Mouse (Mus musculus) CD4-positive helper T cell, adult 2 months (primary cell): ENCODE data around the gene Itgal.
"Not testable (repeated sequence)": the region's sequence is repeated elsewhere in the genome, so short reads cannot be mapped to it uniquely, and the experiment has no call there.

ENCODE experiments used
- DNase-seq: peaks from one replicate; pipeline ENCODE4 v3.0.0-alpha.2; 2012; ENCODE audit warnings: low read depth, missing footprints, low spot score

Itgal gene

DNA sequence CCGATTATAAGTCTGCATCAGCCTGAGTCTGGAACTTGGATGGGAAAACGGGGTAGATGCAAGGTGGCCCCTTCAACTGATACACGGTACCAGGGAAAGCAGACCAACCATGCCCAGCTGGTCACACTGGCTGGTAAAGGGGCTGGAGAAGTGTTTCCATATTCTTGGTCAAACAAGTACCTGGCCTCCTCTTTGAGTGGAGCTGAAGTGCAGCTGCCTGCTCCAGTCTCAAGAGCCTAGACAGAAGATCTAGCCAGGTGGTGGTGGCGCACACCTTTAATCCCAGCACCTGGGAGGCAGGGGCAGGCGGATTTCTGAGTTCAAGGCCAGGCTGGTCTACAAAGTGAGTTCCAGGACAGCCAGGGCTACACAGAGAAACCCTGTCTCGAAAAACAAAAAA lies 45.8 kb downstream of the Itgal start:
- DNase-seq, result not testable (repeated sequence)

DNA sequence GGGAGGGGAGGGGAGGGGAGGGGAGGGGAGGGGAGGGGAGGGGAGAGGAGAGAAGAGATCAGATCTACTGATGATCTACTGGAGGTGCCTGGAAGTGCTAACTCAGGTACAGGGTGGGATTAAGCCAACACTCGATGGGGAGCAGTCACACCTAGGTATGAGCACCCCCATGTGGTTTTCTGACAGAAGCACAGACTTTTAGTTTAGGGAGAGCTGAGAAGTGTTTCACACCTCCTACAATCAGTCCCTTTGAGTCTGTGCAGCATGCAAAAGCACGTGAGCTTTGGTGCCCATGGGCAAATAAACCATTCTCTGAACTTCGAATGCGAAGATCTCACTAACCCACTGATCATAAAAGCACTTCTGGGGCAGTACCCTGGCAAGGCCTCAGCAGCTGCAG lies 46.3 kb downstream of the Itgal start:
- DNase-seq, result peak; percentile 68

DNA sequence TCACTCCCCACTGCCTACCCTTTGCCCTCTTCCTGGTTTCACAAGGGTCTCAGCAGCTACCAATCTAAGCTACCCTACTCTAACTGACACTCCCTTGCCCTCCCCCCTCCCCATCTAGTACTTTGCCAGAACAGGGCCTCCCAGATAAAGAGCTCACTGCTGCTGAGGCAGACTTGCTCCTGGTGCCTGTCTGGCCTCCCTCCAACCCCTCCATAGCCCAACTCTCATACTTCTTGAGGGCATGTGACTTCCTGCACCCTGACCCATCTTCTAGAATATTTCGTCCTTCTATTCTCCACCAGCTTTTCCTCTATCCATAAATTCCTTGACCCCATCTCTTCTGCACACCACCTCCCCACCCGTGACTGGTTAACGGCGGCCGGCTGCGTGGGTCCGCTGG lies 46.8 kb downstream of the Itgal start:
- no peak for DNase-seq

DNA sequence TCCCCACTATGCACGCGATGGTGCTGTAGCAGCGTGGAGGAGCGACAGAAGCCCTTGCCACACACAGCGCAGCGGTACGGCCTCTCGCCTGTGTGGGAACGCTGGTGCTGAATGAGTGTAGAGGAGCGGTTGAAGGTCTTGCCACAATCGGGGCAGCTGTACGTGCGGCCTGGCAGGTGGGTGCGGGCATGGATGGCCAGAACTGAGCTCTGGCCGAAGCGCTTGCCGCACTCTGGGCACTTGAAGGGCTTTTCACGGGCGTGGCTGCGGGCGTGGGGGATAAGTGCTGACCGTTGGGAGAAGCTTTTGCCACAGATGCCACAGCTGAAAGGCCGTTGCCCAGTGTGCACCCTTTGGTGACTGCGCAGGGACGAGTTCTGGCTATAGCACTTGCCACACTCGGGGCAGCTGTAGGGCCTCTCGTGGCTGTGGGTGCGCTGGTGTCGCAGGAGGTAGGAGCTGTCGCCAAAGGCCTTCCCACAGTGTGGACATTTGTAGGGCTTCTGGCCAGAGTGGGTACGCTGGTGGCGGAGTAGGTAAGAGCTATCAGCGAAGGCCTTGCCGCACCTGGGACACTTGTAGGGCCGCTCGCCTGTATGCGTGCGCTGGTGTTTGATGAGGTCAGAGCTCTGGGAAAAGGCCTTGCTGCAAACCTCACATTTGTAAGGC lies 47.4 kb downstream of the Itgal start:
- DNase-seq, result no peak

DNA sequence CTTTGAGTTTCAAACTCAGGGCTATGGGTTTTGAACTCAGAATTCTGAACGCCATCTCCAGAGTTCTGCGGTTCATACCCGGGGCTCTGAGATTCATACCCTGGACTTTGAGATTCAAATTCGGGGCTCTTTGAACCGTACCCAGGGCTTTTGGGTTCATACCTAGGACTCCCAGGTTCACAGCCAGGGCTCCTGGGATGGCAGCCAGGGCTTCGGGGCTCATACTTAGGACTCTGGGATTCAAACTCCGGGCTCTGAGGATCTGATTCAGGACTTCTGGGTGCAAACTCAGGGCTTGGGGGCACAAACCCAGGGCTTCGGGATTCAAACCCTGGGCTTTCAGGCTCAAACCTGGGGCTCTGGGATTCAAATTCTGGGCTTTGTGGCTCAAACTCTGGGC lies 48.3 kb downstream of the Itgal start:
- DNase-seq, result no peak

DNA sequence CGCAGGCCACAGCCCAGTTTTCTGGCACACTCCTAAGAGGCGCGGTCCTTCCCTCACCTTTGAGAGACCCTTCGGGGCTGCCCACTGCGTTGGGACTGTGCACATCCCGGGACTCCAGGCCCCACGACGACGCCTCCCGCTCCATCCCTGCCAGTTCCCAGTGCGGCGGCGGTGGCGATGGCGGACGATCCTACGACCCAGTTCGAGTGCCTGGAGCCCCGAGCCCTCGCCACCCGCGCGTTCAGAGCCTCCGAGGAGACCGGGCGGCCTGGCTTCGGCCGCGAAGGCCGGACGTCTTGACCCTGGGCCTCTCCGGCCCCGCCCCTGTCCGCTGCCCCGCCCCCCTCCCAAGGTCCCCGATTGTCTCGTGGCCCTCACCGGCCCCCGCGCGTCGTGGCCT lies 49.0 kb downstream of the Itgal start:
- peak; percentile 23 for DNase-seq

DNA sequence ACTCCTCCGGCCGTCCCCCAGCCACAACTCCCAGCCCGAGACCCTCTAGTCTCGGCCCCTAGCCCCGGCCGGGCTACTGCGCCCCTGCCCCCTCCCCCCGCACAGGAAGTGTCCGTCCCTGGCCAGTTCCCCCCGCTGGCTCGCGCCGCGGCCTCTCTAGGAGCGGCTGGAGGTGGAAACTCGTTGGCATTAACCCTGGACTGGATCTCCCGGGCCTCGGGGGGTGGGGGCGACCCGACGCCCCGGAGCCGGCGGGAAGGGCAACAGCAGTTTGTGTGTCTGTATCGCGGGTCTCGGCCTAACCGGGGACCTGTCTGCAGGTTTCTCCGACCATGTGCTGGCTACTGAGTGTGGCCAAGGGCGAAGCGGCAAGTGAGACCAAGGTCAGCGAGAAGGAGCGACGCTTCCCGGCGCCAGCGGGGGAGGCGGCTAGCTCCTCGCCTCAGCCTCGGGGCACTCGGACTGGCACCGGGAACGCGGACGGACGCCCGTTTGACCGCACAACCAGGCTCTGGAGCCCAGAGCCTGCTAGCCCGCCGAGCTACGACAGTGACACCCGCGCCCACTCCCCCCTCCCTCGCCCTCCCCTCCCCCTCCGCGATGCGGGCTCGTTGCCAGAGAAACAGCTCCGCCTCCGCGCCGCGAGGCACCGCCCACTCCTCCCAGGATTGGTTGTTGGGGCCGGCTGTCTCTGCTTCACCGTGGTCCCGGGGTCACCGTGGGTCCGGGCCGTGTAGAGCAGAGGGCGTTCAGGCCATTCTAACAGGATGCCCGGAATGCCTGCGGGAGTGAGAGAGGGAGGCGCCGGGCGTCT lies 49.7 kb downstream of the Itgal start, which contains the start of gene Zfp768:
Zfp768 (minus strand) TSS at position 78 of the 814 bp plus-strand sequence.
- peak; percentile 83 for DNase-seq

DNA sequence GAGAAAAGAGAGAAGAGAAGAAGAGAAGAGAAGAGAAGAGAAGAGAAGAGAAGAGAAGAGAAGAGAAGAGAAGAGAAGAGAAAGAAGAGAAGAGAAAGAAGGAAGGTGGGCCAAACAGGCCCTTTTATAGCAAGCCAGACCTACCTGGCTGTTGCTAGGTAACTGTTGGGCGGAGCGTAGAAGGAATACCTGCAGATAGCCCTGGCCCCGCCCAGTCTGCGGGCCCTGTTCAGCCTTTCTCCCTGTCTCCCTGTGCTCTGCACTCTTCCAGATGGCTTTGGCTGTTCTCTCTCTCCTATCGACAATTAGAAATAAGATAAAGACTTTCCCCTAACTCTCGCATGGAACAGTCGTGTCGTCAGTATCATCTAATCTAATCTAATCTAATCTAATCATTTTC lies 50.6 kb downstream of the Itgal start:
- no peak for DNase-seq

DNA sequence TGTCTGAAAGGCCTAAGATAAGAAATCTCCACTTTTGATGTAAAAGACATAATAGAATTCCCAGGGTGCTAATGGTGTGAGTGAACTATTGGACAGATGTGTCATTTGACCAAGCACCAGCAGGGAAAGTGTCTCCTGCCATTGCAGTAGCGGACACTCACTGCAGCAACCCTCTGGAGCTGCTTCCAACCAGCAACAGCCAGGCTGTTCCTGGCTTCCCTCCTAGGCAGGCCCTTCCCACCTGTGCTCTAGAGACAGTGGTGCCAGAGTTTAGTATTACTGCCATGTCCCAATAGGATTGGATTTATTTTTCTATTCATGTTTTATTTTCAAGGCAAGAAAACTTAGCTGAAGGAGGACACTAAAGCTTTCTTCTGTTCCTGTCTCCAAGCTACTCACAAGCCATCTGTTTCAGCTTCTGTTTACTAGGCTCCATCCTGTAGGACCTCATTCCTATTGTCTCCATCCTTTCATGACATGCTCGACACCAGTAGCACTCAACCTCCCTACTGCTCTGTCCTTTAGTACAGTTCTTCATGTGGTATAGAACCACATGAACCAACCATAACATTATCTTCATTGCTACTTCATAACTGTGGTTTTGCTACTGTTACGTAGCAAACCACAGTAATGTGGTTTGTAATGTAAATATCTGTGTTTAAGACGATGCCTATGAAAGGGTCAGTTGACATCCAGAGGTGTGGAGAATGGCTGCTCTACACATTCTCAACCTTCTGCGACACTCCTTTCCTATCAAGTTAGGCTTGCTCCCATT lies 55.4 kb downstream of the Itgal start:
- DNase-seq, result no peak

DNA sequence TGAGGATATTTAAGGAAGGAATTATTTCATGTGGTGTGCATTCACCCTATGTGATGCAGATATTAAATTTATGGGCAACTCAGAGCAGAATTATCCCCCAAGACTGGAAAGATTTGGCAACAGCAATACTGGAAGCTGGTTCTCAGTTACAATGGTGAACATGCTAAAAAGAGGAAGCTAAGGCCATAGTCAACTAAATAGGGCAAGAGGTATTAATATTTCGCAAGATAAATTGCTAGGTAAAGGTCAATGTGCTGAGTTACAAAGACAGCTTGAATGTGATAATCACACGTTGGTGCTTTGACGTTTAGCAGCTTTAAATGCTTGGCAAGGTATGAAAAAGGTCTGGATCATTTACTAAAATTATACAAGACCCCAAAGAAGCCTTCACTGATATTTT lies 59.7 kb downstream of the Itgal start:
- DNase-seq, result no peak

DNA sequence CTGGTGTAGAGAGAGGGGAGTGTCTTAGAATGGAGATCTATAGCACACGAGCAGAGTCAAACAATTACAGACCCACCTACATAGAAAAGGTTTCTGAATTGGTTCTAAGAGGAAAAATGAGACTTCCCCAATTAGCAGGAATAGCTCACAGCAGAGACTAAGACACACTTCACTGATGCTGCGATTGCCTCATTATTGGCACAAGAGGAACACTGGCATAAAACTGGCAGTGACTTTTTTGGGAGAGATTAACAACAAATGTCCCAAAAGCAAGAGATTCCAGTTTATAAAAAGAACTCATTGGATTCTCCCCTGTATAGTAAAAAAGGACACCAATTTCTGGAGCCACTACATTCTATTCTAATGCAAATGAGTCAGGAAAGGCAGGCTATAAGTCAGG lies 61.8 kb downstream of the Itgal start:
- no peak for DNase-seq

DNA sequence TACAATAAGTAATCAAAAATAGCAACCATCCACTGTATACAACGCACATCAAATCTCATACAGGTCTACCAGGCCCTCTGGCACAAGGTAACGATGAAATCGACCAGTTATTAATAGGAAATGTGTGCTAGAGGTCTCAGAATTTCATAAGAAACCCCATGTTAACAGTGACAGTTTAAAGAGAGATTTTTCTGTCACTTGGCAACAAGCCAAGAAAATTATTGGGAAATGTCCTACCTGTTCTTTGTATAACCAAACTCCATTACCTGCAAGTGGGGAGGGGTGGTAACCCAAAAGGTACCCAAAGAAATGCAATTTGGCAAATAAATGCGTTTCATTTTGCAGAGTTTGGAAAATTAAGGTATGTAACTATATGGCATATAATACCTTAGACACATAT lies 62.4 kb downstream of the Itgal start:
- DNase-seq, result no peak

DNA sequence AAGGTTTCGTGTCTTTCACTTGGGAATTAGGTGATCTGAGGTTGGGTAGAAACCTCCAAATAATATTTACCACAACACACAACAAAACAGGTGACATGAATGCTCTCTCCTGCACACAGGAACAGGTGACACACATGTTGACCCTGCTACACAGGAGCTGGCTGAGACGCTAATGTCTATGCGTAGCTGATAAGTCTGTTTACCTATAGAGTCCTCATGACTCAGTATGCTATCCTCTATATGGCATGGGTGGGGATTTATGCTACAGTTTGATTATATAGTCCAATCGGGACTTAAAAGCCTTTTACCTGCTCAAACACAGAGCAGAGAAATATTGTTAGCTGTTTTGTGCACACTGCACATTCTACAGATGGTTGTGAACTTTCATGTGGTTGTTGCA lies 64.2 kb downstream of the Itgal start:
- DNase-seq, result no peak

DNA sequence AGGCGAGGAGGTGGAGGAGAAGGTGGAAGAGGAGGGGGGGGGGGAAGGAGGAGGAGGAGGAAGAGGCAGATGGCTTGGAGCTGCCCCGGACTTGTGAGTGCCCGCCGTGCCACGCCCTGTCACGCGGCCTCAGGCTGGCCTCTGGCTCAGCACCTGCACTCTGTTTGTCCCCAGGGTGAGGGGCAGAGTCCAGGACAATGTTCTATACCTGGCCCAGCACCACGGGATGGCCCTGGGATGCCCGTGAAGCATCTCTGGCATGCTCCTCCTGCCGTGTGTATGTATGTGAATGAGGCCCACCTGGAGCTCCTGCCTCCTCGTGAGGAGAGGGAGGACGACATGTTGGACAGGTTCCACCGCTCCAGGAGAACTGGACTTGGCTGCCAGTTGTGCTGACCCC lies 65.4 kb downstream of the Itgal start:
- DNase-seq, result no peak

DNA sequence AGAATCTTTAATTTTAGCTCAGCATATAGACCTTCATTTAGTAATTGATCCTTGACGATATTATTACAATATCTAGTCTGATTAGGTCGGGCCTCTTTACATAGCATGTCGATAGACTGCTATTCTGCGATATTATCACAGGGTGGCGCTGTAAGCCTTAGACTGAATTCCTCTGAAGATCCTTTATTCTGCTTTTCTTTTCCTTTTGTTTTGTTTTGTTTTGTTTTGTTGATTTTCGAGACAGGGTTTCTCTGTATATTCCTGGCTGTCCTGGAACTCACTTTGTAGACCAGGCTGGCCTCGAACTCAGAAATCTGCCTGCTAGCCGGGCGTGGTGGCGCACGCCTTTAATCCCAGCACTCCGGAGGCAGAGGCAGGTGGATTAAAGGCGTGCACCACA lies 66.4 kb downstream of the Itgal start:
- DNase-seq, result peak; percentile 74

DNA sequence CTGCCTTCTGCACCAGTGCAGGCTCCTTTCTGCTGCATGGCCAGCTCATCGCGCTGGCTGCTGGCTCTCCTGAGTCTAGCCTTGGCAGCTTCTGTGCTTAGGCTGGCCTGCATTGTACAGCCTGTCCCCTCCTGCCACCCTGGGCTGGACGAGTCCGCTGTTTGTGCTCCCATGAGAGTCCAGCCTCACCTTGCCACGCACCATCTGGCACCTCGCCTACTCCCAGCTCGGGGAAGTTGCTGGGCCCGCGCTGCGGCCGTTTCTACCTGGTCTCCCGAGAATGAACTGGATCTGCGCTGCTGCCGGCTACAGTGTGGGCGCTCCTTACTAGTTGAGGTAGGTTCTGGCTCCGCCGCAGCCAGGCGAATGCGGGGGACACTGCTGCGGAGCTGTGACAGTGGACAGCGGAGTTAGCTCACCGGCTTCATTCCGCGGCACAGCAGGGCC lies 67.4 kb downstream of the Itgal start:
- no peak for DNase-seq

DNA sequence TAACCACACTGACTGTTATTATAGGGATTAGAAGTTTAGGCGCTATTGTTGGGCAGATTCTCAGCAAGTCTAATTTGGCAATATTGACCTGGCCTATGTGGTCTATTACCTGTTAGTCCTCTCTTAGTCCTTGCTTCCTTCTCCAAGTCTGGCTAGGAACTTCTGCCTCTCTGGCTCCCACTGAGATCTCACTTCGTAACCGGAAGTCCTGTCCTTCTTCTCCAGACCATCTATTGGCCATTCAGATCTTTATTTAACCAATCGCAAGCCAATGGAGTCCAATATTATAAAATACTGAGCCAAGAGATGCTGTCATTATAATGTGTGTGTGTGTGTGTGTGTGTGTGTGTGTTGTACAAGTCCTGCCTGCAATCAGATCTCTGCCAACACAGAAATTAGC lies 68.1 kb downstream of the Itgal start:
- DNase-seq, result no peak

DNA sequence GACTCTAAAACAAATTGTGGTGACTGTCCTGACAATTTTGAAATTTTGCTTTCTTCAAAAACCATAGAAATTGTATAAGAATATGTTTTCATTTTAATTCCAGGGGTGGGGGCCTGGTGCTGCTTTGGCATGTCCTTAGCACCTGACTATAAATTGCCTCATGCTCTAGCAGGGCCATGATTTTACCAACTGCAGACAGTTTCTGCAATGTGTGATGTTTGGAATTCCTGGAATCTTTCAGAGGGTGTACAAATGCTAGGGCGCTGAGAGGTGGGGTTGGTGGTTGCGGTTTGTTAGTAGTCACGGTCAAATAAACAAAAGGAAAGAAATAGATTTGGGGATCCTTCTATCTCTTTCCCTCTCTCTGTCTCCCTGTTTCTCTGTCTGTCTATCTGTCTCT lies 70.2 kb downstream of the Itgal start:
- DNase-seq, result no peak

DNA sequence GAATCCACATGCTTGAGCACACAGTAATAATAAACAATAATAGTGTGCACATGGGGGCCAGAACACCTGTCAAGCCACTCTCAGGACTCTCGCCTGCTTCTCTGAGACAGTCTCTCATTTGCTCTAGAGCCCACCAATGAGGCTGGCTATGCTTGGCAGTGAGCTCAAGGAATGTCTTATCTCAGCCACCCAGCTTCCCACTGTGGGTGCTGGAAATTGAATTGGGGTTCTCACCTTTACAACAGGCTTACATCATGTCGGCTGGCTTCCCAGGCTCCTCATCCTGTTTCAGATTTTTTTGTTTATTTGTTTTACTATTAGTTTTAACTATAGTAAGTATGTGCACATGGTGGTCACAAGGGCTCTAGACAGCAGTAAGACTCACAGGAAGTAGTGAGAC lies 75.2 kb downstream of the Itgal start:
- DNase-seq, result no peak

DNA sequence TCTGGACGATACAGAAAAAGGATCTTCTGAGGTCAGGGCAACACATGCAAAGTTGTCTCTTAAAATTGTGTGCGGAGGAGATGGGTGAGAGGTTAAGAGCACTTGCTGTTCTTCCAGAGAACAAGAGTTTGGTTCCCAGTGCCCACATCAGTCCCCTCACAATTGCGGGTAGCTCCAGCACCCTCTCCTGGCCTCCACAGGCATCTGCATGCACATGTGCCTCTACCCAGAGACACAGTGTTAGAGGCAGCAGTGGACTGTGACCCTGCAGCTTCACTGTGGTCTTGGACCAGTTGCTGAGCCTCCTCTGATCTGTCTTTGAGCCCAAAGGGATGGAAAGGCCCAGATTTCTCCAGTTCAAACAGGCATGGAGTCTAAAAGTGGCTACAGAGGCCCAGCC lies 75.8 kb downstream of the Itgal start:
- DNase-seq, result not testable (repeated sequence)

DNA sequence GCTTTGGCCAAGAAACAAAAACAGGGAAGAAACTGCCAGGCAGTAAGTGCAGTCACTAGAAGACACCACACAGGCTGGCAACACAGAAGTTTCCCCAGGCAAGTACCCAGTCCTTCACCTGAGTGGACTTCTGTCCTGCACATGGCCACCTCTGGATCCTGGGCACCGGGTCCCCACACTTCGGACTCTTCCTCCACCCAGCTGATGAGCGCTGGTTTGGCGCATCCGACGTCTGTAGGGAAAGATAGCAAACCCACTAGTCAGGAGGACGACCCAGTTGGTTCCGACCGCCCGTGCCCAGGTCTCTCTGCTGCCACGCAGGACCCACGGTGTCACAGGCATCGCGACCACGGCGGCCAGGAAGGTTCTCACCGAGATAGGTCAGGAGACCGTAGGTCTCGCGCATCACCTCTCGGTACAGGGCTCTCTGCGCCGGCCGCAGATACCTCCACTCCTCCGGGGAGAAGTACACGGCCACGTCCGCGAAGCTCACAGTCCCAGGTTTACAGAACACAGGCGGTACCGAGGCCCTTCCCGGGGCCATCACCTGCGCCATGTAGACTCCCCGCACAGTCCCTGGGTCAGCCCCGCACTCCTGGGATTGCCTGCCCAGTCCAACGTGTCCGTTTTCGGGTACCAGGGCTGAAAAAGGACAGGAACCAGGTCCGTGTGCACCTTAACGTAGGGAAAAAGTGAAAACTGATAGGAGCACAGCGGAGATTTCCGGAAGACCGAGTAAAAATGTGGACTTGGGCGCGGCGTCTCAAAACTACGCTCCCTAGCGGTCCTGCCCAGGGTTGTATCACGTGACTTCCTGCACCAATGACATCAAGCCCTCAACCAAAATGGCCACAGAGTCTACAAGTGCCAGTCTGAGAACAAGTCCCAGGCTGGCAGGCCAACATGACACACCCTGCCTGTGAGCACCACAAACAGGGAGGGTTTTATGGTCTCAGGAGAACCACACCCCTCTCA lies 79.5 kb downstream of the Itgal start, which contains the start of gene Zfp747:
Zfp747 (minus strand) TSS at position 780 of the 975 bp plus-strand sequence.
- peak; percentile 96 for DNase-seq
